Mouse (Mus musculus): ENCODE results near the gene Acer2.

The Acer2 gene

DNA sequence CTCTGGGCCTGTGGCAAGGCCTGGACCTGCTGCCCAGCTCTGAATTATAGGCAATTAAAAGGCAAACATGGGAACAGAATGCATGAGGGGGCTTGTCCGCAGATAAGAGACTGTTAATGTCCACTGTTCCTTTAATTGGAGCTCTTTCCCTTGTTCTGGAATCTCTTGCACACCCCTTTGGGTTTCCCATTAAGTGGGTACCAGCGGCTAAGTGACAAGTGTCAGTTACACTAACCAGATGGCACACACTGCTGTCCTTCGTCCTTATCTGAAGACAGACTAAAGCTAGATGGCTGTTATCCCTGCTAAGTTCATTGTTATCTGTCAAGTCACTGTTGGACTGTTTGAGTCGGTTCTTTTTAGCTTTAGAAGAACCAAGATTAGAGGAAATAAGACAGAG, 81.3 kb downstream of the Acer2 start:
- DNase-seq (ENCODE audit: low read depth): no peak

DNA sequence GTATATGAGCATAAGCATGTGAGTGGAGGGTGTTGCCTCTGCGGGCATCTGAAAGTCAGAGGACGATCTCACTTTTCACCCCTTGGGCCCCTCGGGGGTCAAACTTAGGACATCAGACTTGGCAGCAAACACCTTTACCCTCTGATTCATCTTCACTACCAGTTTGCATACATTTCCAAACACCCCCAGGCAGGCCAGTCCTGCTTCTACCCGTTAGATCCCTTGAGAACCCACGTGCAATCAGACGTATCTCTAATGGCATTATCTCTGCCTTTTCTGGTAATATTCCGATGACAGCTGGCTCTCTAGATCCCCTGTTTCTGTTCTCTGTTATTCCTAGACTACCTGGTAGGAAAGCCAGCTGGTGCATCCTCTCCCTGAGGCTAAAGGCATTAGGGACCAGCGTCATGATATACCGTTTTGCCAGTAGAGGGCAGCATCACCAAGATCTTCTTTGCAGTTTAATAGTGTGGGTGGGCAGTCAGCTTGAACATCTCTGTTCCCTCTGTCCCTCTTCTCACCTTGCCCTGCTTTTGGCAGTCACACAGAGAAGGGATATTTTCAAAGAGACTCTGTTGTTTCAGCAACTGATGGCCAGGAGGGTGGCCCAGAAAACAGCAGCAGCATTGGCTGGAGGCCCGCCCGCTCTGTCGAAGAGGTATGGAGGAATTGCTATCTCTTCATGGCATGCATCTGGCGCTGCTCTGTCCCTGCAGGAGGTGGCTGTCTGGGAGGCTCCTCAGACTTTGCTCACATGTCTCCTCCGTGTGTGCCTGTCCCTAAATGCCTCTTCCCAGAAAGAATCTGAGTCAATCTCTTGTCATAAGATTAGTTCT, 83.6 kb downstream of the Acer2 start:
- peak; percentile 20 for DNase-seq (ENCODE audit: low read depth)

DNA sequence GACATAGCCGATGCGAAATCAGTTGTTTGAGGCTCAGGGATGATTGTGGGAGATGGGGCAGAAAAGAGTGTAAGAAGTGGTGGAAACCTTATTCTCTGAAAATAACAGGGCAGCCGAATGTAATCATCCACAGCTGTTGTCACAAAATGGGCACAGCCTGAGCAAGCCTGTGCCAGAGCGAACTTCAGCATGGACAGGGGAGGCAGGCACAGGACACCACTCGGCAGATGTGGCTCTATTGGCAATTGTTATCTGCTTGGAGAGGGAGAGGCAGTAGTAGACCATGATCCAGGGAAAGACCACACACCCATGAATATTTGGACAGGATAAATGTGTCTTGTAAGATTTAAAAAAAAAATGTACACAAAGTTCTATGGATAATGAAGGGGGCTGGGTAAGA, 103.1 kb downstream of the Acer2 start:
- DNase-seq (ENCODE audit: low read depth): no peak

Data from c-Kit-positive CD71-positive TER-119-negative erythroid progenitor cells, embryonic 14.5 days (primary cell).